Mouse (Mus musculus) myocyte (in vitro differentiated cells): ENCODE measurements around the gene St3gal4.

Experiments
- E2F4 ChIP-seq: IDR thresholded peaks from one replicate; pipeline ENCODE4 v1.6.1; 2011; ENCODE audit warnings: mild to moderate bottlenecking, control low read depth, moderate library complexity; ENCODE audit not compliant: insufficient read depth
- POLR2A ChIP-seq: IDR thresholded peaks from one replicate; pipeline ENCODE4 v1.6.1; 2011; ENCODE audit warnings: low read depth, mild to moderate bottlenecking, control low read depth, moderate library complexity; ENCODE audit not compliant: insufficient read length

DNA sequence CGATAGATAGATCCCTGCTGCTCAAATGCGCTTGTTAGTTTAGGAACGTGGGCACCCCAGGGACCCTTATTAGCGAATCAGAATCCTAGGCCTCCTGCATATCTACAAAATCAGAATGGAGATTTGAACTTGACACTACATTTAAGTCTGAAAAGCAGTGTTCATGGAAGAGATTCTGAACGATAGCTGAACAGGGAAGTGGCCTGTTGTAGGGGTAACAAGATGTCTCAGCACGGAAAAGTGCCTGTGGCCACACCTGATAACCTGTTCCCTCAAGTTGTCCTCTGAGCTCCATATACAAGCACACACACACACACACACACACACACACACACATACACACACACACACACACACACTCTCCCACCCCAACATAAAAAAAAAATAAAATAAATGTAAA lies 61.4 kb downstream of the St3gal4 start:
- no peak for TF ChIP-seq POLR2A
- TF ChIP-seq E2F4, result no peak
